Mouse (Mus musculus): ENCODE measurements at regions not wholly inside any gene's neighbourhood (a gene's known extent, or its start where the extent isn't known, plus 50 kb on each side); places are given as distances from the start of the nearest gene placed in this dataset.

DNA sequence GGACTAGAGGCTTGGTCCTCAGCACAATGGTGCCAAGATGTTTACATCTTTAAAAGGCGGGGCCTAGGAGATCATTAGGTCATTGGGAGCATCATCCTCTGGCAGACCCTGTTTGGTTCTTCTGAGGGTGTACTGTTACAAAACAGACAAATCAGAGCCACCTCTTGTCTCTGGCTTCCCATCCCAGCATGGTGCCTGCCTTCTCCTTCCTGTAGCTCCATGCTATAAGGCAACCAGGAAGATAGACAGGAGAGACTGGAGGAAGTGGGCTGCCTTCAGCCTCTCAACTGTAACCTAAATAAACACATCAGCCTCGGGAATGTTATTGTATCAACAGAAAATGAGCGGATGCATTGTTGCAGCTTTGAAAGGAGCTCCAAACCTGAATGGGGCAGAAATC is 529.8 kb upstream of the Gm765 start:
- ATAC-seq = no peak
- ChIA-PET POLR2A (no interaction called here), CTCF (no interaction called here)
- no peak for TF ChIP-seq CTCF (IDR thresholded peaks at IDR 0.05)
- in situ Hi-C loops (cut with MboI; ENCODE audit: low pct_unique_long_range_greater_than_20kb) = no loop called here
- DNase-seq (ENCODE audit: low read depth, low spot score) = no peak
- H3K27me3 ChIP-seq = no peaks in the 10 kb centered on the region

DNA sequence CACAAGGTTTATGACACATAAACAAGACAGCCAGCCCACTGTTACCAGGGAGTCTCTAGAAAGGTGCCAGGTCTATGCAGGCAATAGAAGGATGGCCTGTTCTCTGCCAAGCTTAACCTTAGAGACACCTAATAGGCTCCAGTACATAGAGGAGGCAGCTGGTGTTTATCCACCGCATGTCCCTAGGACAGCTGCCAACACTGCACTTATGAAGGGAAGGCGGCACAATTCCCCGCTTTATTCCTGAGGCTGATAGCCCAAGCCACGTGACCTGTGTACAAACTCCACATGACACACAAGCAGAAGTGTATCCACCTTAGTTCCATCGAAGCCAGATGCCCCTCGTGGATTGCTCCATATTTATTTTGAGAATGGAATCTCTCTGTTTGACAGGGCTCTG is 527.2 kb upstream of the Gm765 start:
- in situ Hi-C loops (cut with MboI; ENCODE audit: low pct_unique_long_range_greater_than_20kb) = no loop called here
- POLR2A ChIA-PET = no interaction called here
- CTCF ChIA-PET = no interaction called here
- no peaks in the 10 kb centered on the region for H3K27me3 ChIP-seq
- no peak for TF ChIP-seq CTCF (IDR thresholded peaks at IDR 0.05)
- no peak for ATAC-seq
- DNase-seq (ENCODE audit: low read depth, low spot score) = no peak

DNA sequence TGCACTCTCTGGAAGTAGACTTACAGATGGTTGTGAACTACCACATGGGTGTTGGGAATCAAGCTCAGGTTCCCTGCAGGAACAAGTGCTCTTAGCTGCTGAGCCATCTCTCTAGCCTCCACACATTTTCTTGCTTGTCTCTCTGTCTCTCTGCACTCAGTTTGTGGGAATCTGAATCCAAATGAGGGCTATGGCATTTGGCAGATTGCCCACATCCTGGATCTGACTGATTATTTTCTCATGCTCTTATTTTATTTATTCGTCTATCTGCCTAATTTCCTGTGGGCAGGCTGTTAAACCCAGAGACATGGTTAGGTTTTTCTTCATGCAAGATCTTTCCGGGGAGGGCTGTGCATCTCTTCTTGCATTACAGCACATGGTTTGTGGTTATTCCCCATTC is 521.8 kb upstream of the Gm765 start:
- ChIA-PET CTCF (interaction anchor here (1.3 to 1.9 kb wide), 2 partner anchors 12 to 26 kb away, joined by 3 to 7 read pairs; no protein-coding TSS in a partner anchor), POLR2A (no interaction called here)
- no peak for DNase-seq (ENCODE audit: low read depth, low spot score)
- no peak for TF ChIP-seq CTCF (IDR thresholded peaks at IDR 0.05)
- no peak for ATAC-seq
- in situ Hi-C loops (cut with MboI; ENCODE audit: low pct_unique_long_range_greater_than_20kb) = no loop called here
- H3K27me3 ChIP-seq = no peaks in the 10 kb centered on the region

DNA sequence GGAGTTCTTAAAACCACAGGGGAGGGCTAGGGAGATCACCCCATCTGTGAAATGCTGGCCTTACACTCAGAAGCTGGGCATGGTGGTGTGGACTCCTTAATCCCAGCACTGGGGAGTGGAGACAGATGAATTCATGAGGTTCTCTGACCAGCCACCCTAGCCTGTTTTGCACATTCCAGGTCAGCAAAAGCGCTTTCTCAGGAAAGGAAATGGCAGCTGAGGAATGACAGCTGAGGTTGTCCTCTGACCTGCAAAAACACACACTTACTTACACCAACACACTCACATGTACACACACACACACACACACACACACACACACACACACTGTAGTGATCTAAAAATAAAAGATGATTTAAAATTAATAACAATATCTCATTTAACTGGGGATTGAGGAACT is 513.4 kb upstream of the Gm765 start:
- ATAC-seq (no peak), DNase-seq (ENCODE audit: low read depth, low spot score) (no peak)
- ChIA-PET CTCF (interaction anchor here (1.2 kb wide), 1 partner anchor 16 kb away, joined by 3 read pairs; no protein-coding TSS in a partner anchor), POLR2A (interaction anchor here (0.7 kb wide), 1 partner anchor 33 kb away, joined by 3 read pairs; no protein-coding TSS in a partner anchor)
- no peak for TF ChIP-seq CTCF (IDR thresholded peaks at IDR 0.05)
- H3K27me3 ChIP-seq = no peaks in the 10 kb centered on the region
- in situ Hi-C loops (cut with MboI; ENCODE audit: low pct_unique_long_range_greater_than_20kb) = no loop called here

DNA sequence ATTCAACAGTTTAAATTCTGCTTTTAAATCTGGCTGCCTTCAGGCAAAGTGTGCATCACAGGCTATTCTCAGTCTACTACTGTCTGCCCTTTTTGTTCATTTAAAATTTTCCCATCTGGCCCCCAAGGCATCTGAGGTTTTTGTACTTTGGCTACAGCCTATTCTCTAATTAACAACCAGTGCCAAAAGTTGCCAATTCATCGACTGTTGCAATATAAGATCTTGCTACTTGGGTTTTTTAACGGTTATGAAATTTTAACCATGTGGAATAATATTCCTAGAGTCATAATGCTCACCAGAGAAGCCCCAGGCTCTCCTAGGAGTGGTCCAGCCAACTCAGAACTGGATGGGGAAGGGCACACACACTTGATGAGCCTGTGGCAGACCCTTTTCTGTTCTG is 508.4 kb upstream of the Gm765 start:
- DNase-seq (ENCODE audit: low read depth, low spot score) = no peak
- in situ Hi-C loops (cut with MboI; ENCODE audit: low pct_unique_long_range_greater_than_20kb) = no loop called here
- ChIA-PET CTCF (interaction anchor here (1.2 to 1.3 kb wide), 2 partner anchors 12 to 14 kb away, joined by 3 read pairs; no protein-coding TSS in a partner anchor), POLR2A (no interaction called here)
- H3K27me3 ChIP-seq = no peaks in the 10 kb centered on the region
- ATAC-seq = no peak
- no peak for TF ChIP-seq CTCF (IDR thresholded peaks at IDR 0.05)

DNA sequence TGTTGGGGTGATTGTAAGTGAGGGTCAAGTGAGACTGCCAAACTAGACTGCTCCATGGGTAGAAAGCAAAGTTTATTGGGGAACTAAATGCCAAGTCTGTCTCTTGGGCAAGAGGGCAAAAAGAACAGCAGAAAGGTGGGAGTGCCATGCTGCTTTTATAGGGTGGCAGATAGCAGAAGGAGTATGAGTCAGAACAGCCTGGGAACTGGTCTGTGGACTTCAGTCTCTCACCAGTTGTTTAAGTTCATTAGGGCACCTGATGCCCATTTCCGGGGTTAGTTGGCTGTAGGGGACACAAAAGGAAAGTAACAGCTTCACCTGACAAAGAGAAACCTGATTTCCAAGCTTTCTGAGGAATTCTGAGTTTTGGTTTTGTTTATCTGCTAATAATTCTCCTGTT is 506.3 kb upstream of the Gm765 start:
- CTCF ChIA-PET = no interaction called here

DNA sequence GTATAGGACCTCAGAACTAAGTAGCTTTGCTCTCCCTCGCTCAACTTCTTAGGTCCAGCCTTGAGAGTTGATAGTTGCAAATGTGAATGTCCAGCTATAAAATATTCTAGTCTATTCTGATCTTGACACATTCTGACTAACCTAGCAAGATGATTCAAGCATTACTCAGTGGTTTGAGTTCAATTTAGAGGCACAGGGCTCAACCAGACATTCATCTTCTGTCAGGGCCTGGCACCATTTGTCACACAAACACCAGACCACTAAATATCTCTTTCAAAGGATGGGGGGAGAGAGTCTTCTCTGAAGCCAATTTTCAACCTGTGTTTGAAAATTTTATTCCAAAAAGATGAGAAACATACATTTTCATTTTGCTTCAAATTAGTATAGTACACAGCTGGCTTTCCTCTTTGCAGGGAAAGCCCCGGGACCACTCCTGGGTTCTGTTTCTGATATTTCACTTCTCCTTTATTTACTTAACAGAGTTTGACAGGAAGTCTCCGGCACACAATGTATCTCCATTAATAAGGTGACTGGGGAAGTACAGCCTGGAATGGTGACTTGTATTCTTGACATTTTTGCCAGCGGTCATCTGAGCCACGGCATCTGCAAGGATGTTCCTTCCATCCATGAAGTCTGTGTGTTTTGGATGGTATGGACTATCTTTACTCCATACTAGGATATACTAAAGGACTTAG is 503.6 kb upstream of the Gm765 start:
- ChIA-PET CTCF (interaction anchor here (1.1 kb wide), 1 partner anchor 11 kb away, joined by 3 read pairs; no protein-coding TSS in a partner anchor), POLR2A (no interaction called here)
- no peak for ATAC-seq
- no peaks in the 10 kb centered on the region for H3K27me3 ChIP-seq
- in situ Hi-C loops (cut with MboI; ENCODE audit: low pct_unique_long_range_greater_than_20kb) = no loop called here
- no peak for DNase-seq (ENCODE audit: low read depth, low spot score)
- TF ChIP-seq CTCF (IDR thresholded peaks at IDR 0.05) = no peak

More for the DNA sequence above, 506.3 kb upstream of the Gm765 start:
- TF ChIP-seq CTCF (IDR thresholded peaks at IDR 0.05) = no peak
- DNase-seq (ENCODE audit: low read depth, low spot score) = no peak
- in situ Hi-C loops (cut with MboI; ENCODE audit: low pct_unique_long_range_greater_than_20kb) = no loop called here
- H3K27me3 ChIP-seq = no peaks in the 10 kb centered on the region
- POLR2A ChIA-PET = no interaction called here
- ATAC-seq = no peak

DNA sequence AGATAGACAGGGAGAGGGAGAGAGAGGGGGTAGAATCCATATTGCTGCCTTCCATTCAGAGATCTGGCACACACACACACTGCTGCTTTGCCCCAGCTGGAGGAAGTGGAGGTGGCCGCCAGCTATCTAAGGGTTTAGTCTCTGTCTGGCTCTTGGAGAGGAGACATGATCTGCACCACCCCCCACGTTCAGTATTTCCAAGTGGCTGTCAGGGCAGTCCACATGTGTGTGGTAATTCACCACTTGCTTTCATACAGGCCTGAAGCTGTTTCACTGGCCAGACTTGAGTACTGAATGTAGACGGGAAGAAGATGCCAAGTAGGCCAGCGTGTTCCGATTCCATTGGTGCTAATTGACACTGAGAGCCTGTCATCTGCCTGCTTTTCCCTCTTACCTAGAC is 501.0 kb upstream of the Gm765 start:
- ChIA-PET CTCF (no interaction called here), POLR2A (no interaction called here)
- TF ChIP-seq CTCF (IDR thresholded peaks at IDR 0.05) = no peak
- no peak for ATAC-seq
- H3K27me3 ChIP-seq = no peaks in the 10 kb centered on the region
- in situ Hi-C loops (cut with MboI; ENCODE audit: low pct_unique_long_range_greater_than_20kb) = no loop called here
- DNase-seq (ENCODE audit: low read depth, low spot score) = no peak

DNA sequence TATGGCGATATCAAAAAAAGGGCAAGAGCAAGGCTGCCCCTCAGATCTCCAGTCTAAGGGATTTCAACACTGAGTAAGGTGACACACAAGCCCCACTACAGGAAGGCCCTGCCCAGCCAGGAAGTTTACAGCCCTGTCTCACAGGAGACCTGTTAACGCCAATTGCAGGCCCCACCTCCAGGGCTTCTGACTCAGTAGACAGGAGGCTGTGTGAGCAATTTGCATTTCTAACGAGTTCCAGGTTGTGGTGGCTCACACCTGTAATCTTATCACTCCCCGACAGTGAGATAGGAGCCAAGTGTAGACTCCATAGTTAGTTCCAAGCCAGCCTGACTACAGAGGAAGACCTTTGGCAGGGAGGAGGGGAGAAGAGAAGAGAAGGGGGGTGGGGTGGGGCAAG is 500.4 kb upstream of the Gm765 start:
- ChIA-PET POLR2A (no interaction called here), CTCF (no interaction called here)
- DNase-seq (ENCODE audit: low read depth, low spot score) = no peak
- no peak for ATAC-seq
- TF ChIP-seq CTCF (IDR thresholded peaks at IDR 0.05) = no peak
- no peaks in the 10 kb centered on the region for H3K27me3 ChIP-seq
- in situ Hi-C loops (cut with MboI; ENCODE audit: low pct_unique_long_range_greater_than_20kb) = no loop called here

DNA sequence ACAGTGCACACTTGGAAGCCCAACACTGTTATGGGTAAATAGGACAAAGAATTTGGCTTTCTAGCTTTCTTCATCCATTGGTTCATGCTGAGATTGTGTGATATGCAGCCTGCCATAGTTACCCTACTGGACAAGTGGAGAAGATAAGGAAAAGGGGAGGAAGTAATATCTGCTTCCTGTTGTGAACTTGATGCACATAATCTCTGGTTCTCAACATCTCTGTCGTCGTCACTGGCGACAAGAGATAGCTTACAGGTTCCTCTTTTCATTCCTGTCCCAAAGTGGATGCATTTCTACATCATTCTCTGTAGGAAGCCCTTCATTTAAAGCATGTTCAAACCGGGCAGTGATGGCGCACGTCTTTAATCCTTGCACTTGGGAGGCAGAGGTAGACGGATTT is 491.4 kb upstream of the Gm765 start:
- ChIA-PET CTCF (no interaction called here), POLR2A (no interaction called here)
- no peak for TF ChIP-seq CTCF (IDR thresholded peaks at IDR 0.05)
- no peaks in the 10 kb centered on the region for H3K27me3 ChIP-seq
- ATAC-seq (no peak), DNase-seq (ENCODE audit: low read depth, low spot score) (no peak)
- in situ Hi-C loops (cut with MboI; ENCODE audit: low pct_unique_long_range_greater_than_20kb) = no loop called here

DNA sequence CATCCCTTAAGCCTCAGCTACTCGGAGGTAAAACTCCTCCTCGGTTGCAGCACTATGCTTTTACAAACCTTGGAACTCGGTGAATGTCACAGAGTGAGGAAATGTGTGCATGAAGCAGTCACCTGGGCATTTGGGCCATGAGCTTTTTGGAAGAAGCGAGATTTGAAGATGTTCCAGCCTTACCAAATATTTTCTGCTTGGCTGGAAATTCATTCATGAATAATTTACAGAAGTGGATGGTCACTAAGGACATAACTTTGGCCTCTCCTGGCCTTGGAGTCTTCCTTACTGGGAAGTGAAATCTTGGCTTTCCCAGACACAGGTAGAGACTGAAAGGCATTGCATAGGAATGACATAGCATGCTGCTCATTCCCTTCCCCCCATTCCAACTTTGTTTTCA is 487.6 kb upstream of the Gm765 start:
- H3K27me3 ChIP-seq = no peaks in the 10 kb centered on the region
- CTCF ChIA-PET = no interaction called here
- in situ Hi-C loops (cut with MboI; ENCODE audit: low pct_unique_long_range_greater_than_20kb) = no loop called here
- DNase-seq (ENCODE audit: low read depth, low spot score) = peak; percentile 6
- no peak for ATAC-seq
- POLR2A ChIA-PET = no interaction called here
- TF ChIP-seq CTCF (IDR thresholded peaks at IDR 0.05) = no peak

DNA sequence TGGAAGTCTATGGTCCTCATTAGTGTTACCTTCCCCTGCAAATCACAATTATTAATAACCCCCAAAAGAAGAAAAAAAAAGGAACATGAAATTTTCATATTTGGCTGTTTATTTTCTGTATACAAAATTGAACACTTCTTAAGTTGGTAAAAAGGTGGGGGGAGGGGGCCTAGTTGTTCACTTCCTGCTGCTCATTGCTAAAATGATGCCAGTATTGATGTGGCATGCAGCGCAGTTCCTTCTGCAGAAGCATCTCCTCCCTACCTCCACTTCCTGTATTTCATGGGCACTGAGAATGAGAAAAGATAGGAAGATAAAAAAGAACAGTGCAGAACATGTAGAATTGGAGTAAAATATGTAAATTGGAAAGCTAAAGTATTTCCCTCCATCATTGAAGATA is 465.5 kb upstream of the Gm765 start:
- TF ChIP-seq CTCF (IDR thresholded peaks at IDR 0.05) = no peak
- in situ Hi-C loops (cut with MboI; ENCODE audit: low pct_unique_long_range_greater_than_20kb) = no loop called here
- ChIA-PET POLR2A (no interaction called here), CTCF (interaction anchor here (1.4 kb wide), 1 partner anchor 23 kb away, joined by 3 read pairs; no protein-coding TSS in a partner anchor)
- no peak for DNase-seq (ENCODE audit: low read depth, low spot score)
- H3K27me3 ChIP-seq = no peaks in the 10 kb centered on the region
- no peak for ATAC-seq
